Mouse (Mus musculus): ENCODE results near the gene Tbc1d9.
A peak's percentile ranks its signal among the peaks of the same experiment; 100 is the strongest.
"Not testable (repeated sequence)": the region's sequence is repeated elsewhere in the genome, so short reads cannot be mapped to it uniquely, and the experiment has no call there.

Tbc1d9 gene

DNA sequence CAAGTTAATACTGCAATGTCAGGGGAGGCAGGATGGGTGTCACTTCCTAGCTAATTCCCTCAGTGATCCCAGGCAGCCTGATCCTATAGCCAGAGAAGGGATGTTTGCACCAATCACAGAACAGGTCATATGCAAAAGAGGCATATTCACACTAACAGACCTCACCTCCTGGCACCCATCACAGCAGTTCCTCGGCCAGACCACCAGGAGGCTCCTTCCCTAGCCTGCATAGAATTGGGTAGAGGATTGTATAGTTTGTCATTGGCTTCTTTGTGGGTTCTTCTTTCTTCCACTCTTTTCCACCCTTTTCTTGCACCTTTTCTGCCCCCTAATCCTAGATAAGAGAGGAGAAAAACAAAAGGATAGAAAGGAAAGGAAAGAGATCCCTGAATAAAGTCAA lies 135.0 kb downstream of the Tbc1d9 start:
- no peaks in the 10 kb centered on the region for H3K27me3 ChIP-seq (ENCODE audit: control insufficient read depth, insufficient read depth, low read length, poor library complexity, severe bottlenecking)
- H3K36me3 ChIP-seq (ENCODE audit: control insufficient read depth, insufficient read depth, low read length, poor library complexity, severe bottlenecking), result no peaks in the 10 kb centered on the region
- DNase-seq (ENCODE audit: low read depth, low spot score), result peak; percentile 30

DNA sequence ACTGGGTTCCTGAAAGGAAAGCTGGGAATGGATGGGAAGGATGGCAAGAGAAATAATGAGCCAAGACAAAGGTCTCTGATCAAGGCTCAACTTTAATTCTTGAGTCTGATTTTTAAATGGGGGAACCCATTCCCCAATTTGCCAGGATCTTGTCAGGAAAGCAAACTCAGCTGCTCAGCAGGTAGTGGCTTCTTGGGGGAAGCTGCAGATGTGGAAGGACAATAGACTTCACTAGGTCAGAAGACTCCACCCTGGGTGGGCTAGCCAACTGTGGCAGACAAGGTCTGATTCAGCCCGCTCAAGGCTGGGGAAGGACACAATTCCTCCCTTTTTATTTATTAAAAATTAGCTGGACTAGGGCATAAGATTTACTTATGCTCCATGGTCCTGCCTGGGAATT lies 139.8 kb downstream of the Tbc1d9 start:
- Histone ChIP-seq H3K36me3 (ENCODE audit: control insufficient read depth, insufficient read depth, low read length, poor library complexity, severe bottlenecking) (no peaks in the 10 kb centered on the region), H3K27me3 (ENCODE audit: control insufficient read depth, insufficient read depth, low read length, poor library complexity, severe bottlenecking) (no peaks in the 10 kb centered on the region)
- no peak for DNase-seq (ENCODE audit: low read depth, low spot score)

DNA sequence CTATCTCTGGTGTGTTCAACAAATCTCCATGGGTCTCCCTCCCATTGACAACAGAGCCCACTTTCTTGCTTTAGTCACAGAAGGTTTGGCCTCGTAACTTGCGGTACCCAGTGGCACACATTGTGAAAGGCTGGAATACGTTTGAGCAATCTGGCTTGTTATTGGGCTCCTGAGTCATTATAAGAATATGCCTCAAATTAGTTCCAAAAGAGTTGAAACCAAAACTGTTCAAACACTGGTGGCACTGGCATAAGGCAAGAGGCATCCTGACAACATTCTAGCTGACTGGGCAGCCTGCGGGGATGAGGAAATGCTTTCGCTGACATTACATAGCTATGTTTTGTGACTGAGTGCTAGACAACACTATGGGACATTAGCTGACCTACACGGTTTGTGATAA lies 144.7 kb downstream of the Tbc1d9 start:
- no peak for DNase-seq (ENCODE audit: low read depth, low spot score)
- H3K36me3 ChIP-seq (ENCODE audit: control insufficient read depth, insufficient read depth, low read length, poor library complexity, severe bottlenecking), result 0 out of 2 replicates have a peak, but pooled peaks cover 2% of the 10 kb centered on the region
- no peaks in the 10 kb centered on the region for H3K27me3 ChIP-seq (ENCODE audit: control insufficient read depth, insufficient read depth, low read length, poor library complexity, severe bottlenecking)

DNA sequence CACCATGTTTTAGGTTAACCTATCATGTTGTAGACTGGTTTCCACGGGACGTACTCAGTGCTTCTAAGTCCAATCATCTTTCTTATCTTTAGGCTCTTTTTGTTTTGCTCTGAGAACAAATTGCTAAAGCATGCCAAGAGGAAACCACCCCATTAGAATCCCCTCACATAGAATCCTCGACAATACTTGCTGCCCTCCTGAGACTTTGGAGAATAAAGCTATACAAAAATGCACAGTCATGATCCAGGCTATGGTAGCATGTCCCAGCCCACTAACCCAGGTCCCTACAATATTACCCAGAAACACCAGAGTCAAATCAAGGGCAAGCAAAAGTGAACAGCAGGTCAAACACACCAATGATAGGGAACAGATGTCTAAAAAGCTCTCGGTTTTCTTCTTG lies 149.9 kb downstream of the Tbc1d9 start:
- not testable (repeated sequence) for H3K27me3 ChIP-seq (ENCODE audit: control insufficient read depth, insufficient read depth, low read length, poor library complexity, severe bottlenecking); DNase-seq (ENCODE audit: low read depth, low spot score)
- peaks cover 10% of the 10 kb centered on the region for H3K36me3 ChIP-seq (ENCODE audit: control insufficient read depth, insufficient read depth, low read length, poor library complexity, severe bottlenecking)

DNA sequence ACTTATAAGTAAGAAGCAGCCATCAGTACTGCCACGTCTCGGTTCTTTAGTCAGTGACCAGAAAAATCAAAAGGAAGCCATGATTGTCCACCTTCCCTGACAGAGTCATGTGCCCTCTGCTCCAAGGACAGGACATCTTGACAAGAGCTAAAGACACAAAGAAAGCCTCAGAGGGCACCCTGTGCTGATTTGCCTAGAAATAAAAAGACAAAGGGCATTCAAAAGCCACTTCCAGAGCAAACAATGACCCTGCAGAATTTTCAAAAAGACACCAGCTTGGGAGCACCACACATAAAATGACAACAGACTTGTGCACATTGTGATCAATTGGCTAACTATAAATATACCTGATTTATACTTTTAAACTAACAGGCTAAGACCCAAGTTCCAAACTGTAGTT lies 150.5 kb downstream of the Tbc1d9 start:
- Histone ChIP-seq H3K36me3 (ENCODE audit: control insufficient read depth, insufficient read depth, low read length, poor library complexity, severe bottlenecking) (peaks cover 10% of the 10 kb centered on the region), H3K27me3 (ENCODE audit: control insufficient read depth, insufficient read depth, low read length, poor library complexity, severe bottlenecking) (no peaks in the 10 kb centered on the region)
- no peak for DNase-seq (ENCODE audit: low read depth, low spot score)

DNA sequence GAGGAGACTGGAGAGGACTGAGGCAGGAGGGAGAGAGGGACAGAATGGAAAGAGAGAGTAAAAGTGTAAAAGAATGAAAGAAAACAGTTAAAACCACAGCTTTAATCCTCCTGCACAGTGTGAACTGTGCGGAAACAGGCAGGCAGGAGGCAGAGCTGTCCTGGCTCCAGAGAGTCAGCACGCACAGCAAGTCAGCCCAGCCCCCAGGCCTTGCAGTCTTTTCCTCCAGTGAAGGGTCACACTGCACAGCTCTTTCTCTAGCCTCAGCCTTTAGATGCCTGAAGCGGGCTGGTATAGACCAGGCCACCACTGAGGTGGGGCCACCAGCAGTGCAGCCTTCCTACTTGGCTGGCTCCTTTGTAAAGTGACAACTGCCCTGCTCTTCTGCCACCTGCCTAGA lies 155.4 kb downstream of the Tbc1d9 start:
- Histone ChIP-seq H3K27me3 (ENCODE audit: control insufficient read depth, insufficient read depth, low read length, poor library complexity, severe bottlenecking) (no peaks in the 10 kb centered on the region), H3K36me3 (ENCODE audit: control insufficient read depth, insufficient read depth, low read length, poor library complexity, severe bottlenecking) (peaks cover 7% of the 10 kb centered on the region)
- no peak for DNase-seq (ENCODE audit: low read depth, low spot score)

DNA sequence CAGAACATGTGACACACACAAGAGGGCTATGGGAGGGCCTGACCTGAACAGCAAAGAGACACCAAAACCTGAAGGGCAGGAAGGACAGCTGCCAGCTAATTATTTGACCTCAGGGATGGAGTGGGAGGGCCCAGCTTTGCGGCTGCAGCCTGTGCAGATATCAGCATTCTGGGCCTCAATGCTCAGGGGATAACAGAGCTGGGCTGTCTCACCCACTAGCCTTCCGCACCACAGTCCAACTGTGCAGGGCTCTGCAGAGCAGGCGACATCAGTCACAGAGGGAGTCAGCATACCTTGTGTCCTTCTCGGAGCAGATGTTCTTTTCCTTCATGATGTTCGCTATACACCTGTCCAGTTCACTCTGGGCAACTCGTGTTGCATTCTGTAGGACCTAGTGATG lies 157.2 kb downstream of the Tbc1d9 start:
- Histone ChIP-seq H3K27me3 (ENCODE audit: control insufficient read depth, insufficient read depth, low read length, poor library complexity, severe bottlenecking) (no peaks in the 10 kb centered on the region), H3K36me3 (ENCODE audit: control insufficient read depth, insufficient read depth, low read length, poor library complexity, severe bottlenecking) (peaks cover 3% of the 10 kb centered on the region)
- no peak for DNase-seq (ENCODE audit: low read depth, low spot score)

All from splenic B cell, adult 2 months (primary cell).